Mouse (Mus musculus): ENCODE results near the gene Dpm2. TPM values are rescaled to one million over a fixed set of nuclear protein-coding genes. Genes with fewer than 3 reads are reported as not detected.

The Dpm2 gene
- polyA plus RNA-seq, 1 experiment from 2014 or later: 104 TPM

- DNase-seq (ENCODE audit: extremely low spot score, low spot score): no peak
- Histone ChIP-seq H3K27me3 (ENCODE audit: poor library complexity, severe bottlenecking) (peaks cover 21% of the 10 kb centered on the region), H3K4me3 (peak overlapping the region; percentile 45), H3K9me3 (no peaks in the 10 kb centered on the region), H3K4me1 (peaks cover 57% of the 10 kb centered on the region), H3K27ac (0 out of 2 replicates have a peak overlapping the region, but pooled peaks have one; percentile 15), H3K36me3 (replicated peaks) (peaks cover 32% of the 10 kb centered on the region)
- WGBS: 20% methylated on average over 23 of the region's 23 CpGs
Measured at GRCm38 (mm10) chr2:32610610-32611229, 40.1 kb downstream of the Dpm2 start.

- Histone ChIP-seq H3K4me3 (no peak overlapping the region), H3K4me1 (peaks cover 47% of the 10 kb centered on the region), H3K27me3 (ENCODE audit: poor library complexity, severe bottlenecking) (peaks cover 19% of the 10 kb centered on the region), H3K36me3 (replicated peaks) (peaks cover 41% of the 10 kb centered on the region), H3K9me3 (no peaks in the 10 kb centered on the region), H3K27ac (no peak overlapping the region)
- 66% methylated on average over 26 of the region's 26 CpGs for WGBS
- no peak for DNase-seq (ENCODE audit: extremely low spot score, low spot score)
Measured at GRCm38 (mm10) chr2:32612274-32612673, 41.6 kb downstream of the Dpm2 start.

GRCm38 (mm10) chr2:32617109-32617508, 46.5 kb downstream of the Dpm2 start:
- Histone ChIP-seq H3K27ac (no peak overlapping the region), H3K4me1 (peaks cover 41% of the 10 kb centered on the region), H3K36me3 (replicated peaks) (peaks cover 59% of the 10 kb centered on the region), H3K9me3 (no peaks in the 10 kb centered on the region), H3K27me3 (ENCODE audit: poor library complexity, severe bottlenecking) (no peaks in the 10 kb centered on the region), H3K4me3 (no peak overlapping the region)
- 97% methylated on average over 1 of the region's 1 CpGs for WGBS
- no peak for DNase-seq (ENCODE audit: extremely low spot score, low spot score)

GRCm38 (mm10) chr2:32617601-32618000, 46.9 kb downstream of the Dpm2 start:
- no peak for DNase-seq (ENCODE audit: extremely low spot score, low spot score)
- H3K27me3 ChIP-seq (ENCODE audit: poor library complexity, severe bottlenecking): no peaks in the 10 kb centered on the region
- H3K4me1 ChIP-seq: peaks cover 40% of the 10 kb centered on the region
- 95% methylated on average over 4 of the region's 4 CpGs for WGBS
- H3K9me3 ChIP-seq: no peaks in the 10 kb centered on the region
- H3K27ac ChIP-seq: no peak overlapping the region
- no peak overlapping the region for H3K4me3 ChIP-seq
- peaks cover 54% of the 10 kb centered on the region for H3K36me3 ChIP-seq (replicated peaks)

GRCm38 (mm10) chr2:32618051-32618450, 47.4 kb downstream of the Dpm2 start:
- Histone ChIP-seq H3K4me1 (peaks cover 40% of the 10 kb centered on the region), H3K4me3 (no peak overlapping the region), H3K36me3 (replicated peaks) (peaks cover 50% of the 10 kb centered on the region), H3K27me3 (ENCODE audit: poor library complexity, severe bottlenecking) (no peaks in the 10 kb centered on the region), H3K27ac (no peak overlapping the region), H3K9me3 (no peaks in the 10 kb centered on the region)
- 83% methylated on average over 9 of the region's 9 CpGs for WGBS
- no peak for DNase-seq (ENCODE audit: extremely low spot score, low spot score)

- Histone ChIP-seq H3K27me3 (ENCODE audit: poor library complexity, severe bottlenecking) (no peaks in the 10 kb centered on the region), H3K4me1 (peaks cover 59% of the 10 kb centered on the region), H3K9me3 (no peaks in the 10 kb centered on the region), H3K27ac (peak overlapping the region; percentile 78), H3K36me3 (replicated peaks) (peaks cover 28% of the 10 kb centered on the region), H3K4me3 (no peak overlapping the region)
- DNase-seq (ENCODE audit: extremely low spot score, low spot score): no peak
- WGBS: 45% methylated on average over 4 of the region's 4 CpGs
Measured at GRCm38 (mm10) chr2:32620682-32621516, 50.2 kb downstream of the Dpm2 start.

GRCm38 (mm10) chr2:32621517-32621859, 50.8 kb downstream of the Dpm2 start, which contains the start of gene Ak1:
Gene Ak1, plus strand, starts transcription at chr2:32621758.
- H3K9me3 ChIP-seq: no peaks in the 10 kb centered on the region
- H3K36me3 ChIP-seq (replicated peaks): peaks cover 26% of the 10 kb centered on the region
- H3K4me1 ChIP-seq: peaks cover 65% of the 10 kb centered on the region
- H3K4me3 ChIP-seq: no peak within 1 kb of the TSS
- no peaks in the 10 kb centered on the region for H3K27me3 ChIP-seq (ENCODE audit: poor library complexity, severe bottlenecking)
- DNase-seq (ENCODE audit: extremely low spot score, low spot score): no peak
- 54% methylated on average over 7 of the region's 7 CpGs for WGBS
- peak within 1 kb of the TSS; percentile 78 for H3K27ac ChIP-seq

Other genes starting within 250 kb of the Dpm2 start
- gene Ciz1, start 218.5 kb upstream of the Dpm2 start, polyA plus RNA-seq (2016; fragmentation: Nextera tagmentation; extraction: Ambion mirVana): 57.7 and 70.3 TPM in 2 replicates
- 7.8 and 9.7 TPM in 2 replicates for gene Dnm1, start 217.5 kb upstream of the Dpm2 start, polyA plus RNA-seq (2016; fragmentation: Nextera tagmentation; extraction: Ambion mirVana)
- gene 1110008P14Rik, start 188.9 kb upstream of the Dpm2 start, polyA plus RNA-seq (2016; fragmentation: Nextera tagmentation; extraction: Ambion mirVana): 36.3 and 37.5 TPM in 2 replicates
- gene Lcn2, start 182.6 kb upstream of the Dpm2 start, polyA plus RNA-seq (2016; fragmentation: Nextera tagmentation; extraction: Ambion mirVana): not detected in 2 replicates
- gene Ptges2, start 175.0 kb upstream of the Dpm2 start, polyA plus RNA-seq (2016; fragmentation: Nextera tagmentation; extraction: Ambion mirVana): 23.8 and 26.4 TPM in 2 replicates
- gene Naif1, start 120.4 kb upstream of the Dpm2 start, polyA plus RNA-seq (2016; fragmentation: Nextera tagmentation; extraction: Ambion mirVana): 6.6 and 6.7 TPM in 2 replicates
- gene Slc25a25, start 119.4 kb upstream of the Dpm2 start, polyA plus RNA-seq (2016; fragmentation: Nextera tagmentation; extraction: Ambion mirVana): 25.0 and 26.3 TPM in 2 replicates
- 7.3 and 7.8 TPM in 2 replicates for gene Fam102a, start 35.5 kb upstream of the Dpm2 start, polyA plus RNA-seq (2016; fragmentation: Nextera tagmentation; extraction: Ambion mirVana)
- gene Pip5kl1, start 3.9 kb downstream of the Dpm2 start, polyA plus RNA-seq (2016; fragmentation: Nextera tagmentation; extraction: Ambion mirVana): 1.8 TPM in 2 replicates
- gene 9430097D07Rik, start 4.8 kb downstream of the Dpm2 start, polyA plus RNA-seq (2016; fragmentation: Nextera tagmentation; extraction: Ambion mirVana): 0.19 and 0.30 TPM in 2 replicates
- 15.7 and 17.6 TPM in 2 replicates for gene St6galnac4, start 16.2 kb downstream of the Dpm2 start, polyA plus RNA-seq (2016; fragmentation: Nextera tagmentation; extraction: Ambion mirVana)
- gene St6galnac6, start 28.9 kb downstream of the Dpm2 start, polyA plus RNA-seq (2016; fragmentation: Nextera tagmentation; extraction: Ambion mirVana): 13.3 and 13.8 TPM in 2 replicates
- 17.8 and 20.2 TPM in 2 replicates for gene Ak1, start 50.9 kb downstream of the Dpm2 start, polyA plus RNA-seq (2016; fragmentation: Nextera tagmentation; extraction: Ambion mirVana)
- 24.5 and 24.7 TPM in 2 replicates for gene Eng, start 75.7 kb downstream of the Dpm2 start, polyA plus RNA-seq (2016; fragmentation: Nextera tagmentation; extraction: Ambion mirVana)
- gene Fpgs, start 133.3 kb downstream of the Dpm2 start, polyA plus RNA-seq (2016; fragmentation: Nextera tagmentation; extraction: Ambion mirVana): 27.4 and 29.5 TPM in 2 replicates
- gene Cdk9, start 142.2 kb downstream of the Dpm2 start, polyA plus RNA-seq (2016; fragmentation: Nextera tagmentation; extraction: Ambion mirVana): 135 and 139 TPM in 2 replicates
- gene Sh2d3c, start 150.2 kb downstream of the Dpm2 start, polyA plus RNA-seq (2016; fragmentation: Nextera tagmentation; extraction: Ambion mirVana): 28.6 and 30.2 TPM in 2 replicates
- 0.69 and 1.2 TPM in 2 replicates for gene 6330409D20Rik, start 170.2 kb downstream of the Dpm2 start, polyA plus RNA-seq (2016; fragmentation: Nextera tagmentation; extraction: Ambion mirVana)
- 54.0 and 54.9 TPM in 2 replicates for gene Tor2a, start 186.4 kb downstream of the Dpm2 start, polyA plus RNA-seq (2016; fragmentation: Nextera tagmentation; extraction: Ambion mirVana)
- gene Ttc16, start 204.8 kb downstream of the Dpm2 start, polyA plus RNA-seq (2016; fragmentation: Nextera tagmentation; extraction: Ambion mirVana): 0.32 and 0.36 TPM in 2 replicates
- gene Ptrh1, start 204.9 kb downstream of the Dpm2 start, polyA plus RNA-seq (2016; fragmentation: Nextera tagmentation; extraction: Ambion mirVana): 4.4 and 5.1 TPM in 2 replicates
- 1.1 and 1.2 TPM in 2 replicates for gene Cfap157, start 213.6 kb downstream of the Dpm2 start, polyA plus RNA-seq (2016; fragmentation: Nextera tagmentation; extraction: Ambion mirVana)

Data from forebrain, embryonic 10.5 days (tissue).